Mouse (Mus musculus) neural tube, embryonic 11.5 days (tissue): ENCODE data around the gene Aars2. TPM values are rescaled to one million over a fixed set of nuclear protein-coding genes. Genes with fewer than 3 reads are reported as not detected.

Experiments used
- ATAC-seq: fragments of 200-750 bp; cut with Nextera tagmentation; 2 replicates; pipeline ENCODE4 v1.8.0; 2017; ENCODE audit warnings: moderate number of reproducible peaks, mild to moderate bottlenecking, moderate TSS enrichment, moderate library complexity; ENCODE audit not compliant: insufficient read depth, low FRiP score, low TSS enrichment
- DNase-seq: peaks from one replicate; pipeline ENCODE4 v3.0.0-alpha.2; 2015; ENCODE audit warnings: low spot score
- H3K27ac ChIP-seq: fragments of 300-500 bp; sonication (generic); 2 replicates; pipeline ENCODE4 v1.5.1; 2014; ENCODE audit warnings: low read depth, mild to moderate bottlenecking, low read length
- H3K27me3 ChIP-seq: fragments of 300-500 bp; sonication (generic); 2 replicates; pipeline ENCODE4 v1.6.1; 2014; ENCODE audit warnings: mild to moderate bottlenecking, low read length, mixed read lengths; ENCODE audit not compliant: control insufficient read depth, insufficient read depth
- H3K36me3 ChIP-seq: fragments of 300-500 bp; sonication (generic); 2 replicates; pipeline ENCODE4 v1.6.1; 2014; ENCODE audit warnings: mild to moderate bottlenecking, low read length, moderate library complexity, mixed read lengths; ENCODE audit not compliant: control insufficient read depth, insufficient read depth
- H3K4me1 ChIP-seq: fragments of 300-500 bp; sonication (generic); 2 replicates; pipeline ENCODE4 v1.6.1; 2014; ENCODE audit warnings: low read length, mixed read lengths; ENCODE audit not compliant: control insufficient read depth, insufficient read depth
- H3K4me2 ChIP-seq: fragments of 300-500 bp; sonication (generic); 2 replicates; pipeline ENCODE4 v1.6.1; 2014; ENCODE audit warnings: low read depth, mild to moderate bottlenecking, moderate library complexity
- H3K4me3 ChIP-seq: fragments of 300-500 bp; sonication (generic); 2 replicates; pipeline ENCODE4 v1.5.1; 2014; ENCODE audit warnings: low read depth, low read length
- H3K9ac ChIP-seq: fragments of 300-500 bp; sonication (generic); 2 replicates; pipeline ENCODE4 v1.6.1; 2014; ENCODE audit warnings: mild to moderate bottlenecking, low read length
- H3K9me3 ChIP-seq: fragments of 300-500 bp; sonication (generic); 2 replicates; pipeline ENCODE4 v1.6.1; 2016; ENCODE audit warnings: low read length; ENCODE audit not compliant: control insufficient read depth
- WGBS: fragments of 180-500 bp; shearing (Covaris S2); extraction: QIAGEN DNeasy Blood & Tissue Kit; methylation state at CpG from one replicate; pipeline ENCODE4 v1.1.7; 2014; 5-methylcytosine and 5-hydroxymethylcytosine counted together
- polyA plus RNA-seq: library from polyadenylated mRNA; unstranded; fragments of >200 nt; fragmentation: Nextera tagmentation; extraction: Ambion mirVana; gene quantifications from 2 replicates; pipeline ENCODE4 v1.2.1, GENCODE M21; 2014

Aars2 gene
- polyA plus RNA-seq, 1 experiment from 2014 or later, result 18.6 TPM

- peak; percentile 63 for ATAC-seq
- Histone ChIP-seq H3K9ac (peak overlapping the region; percentile 94), H3K27me3 (peaks cover 44% of the 10 kb centered on the region), H3K9me3 (no peaks in the 10 kb centered on the region), H3K4me1 (peaks cover 14% of the 10 kb centered on the region), H3K4me3 (peak overlapping the region; percentile 80), H3K27ac (peak overlapping the region; percentile 83), H3K36me3 (0 out of 2 replicates have a peak, but pooled peaks cover 2% of the 10 kb centered on the region), H3K4me2 (peak overlapping the region; percentile 87)
- DNase-seq, result peak; percentile 62
- 3% methylated on average over 45 of the region's 68 CpGs for WGBS
These were observed 42.2 kb downstream of the Aars2 start for GRCm38 (mm10) chr17:45548541-45549512.

DNA sequence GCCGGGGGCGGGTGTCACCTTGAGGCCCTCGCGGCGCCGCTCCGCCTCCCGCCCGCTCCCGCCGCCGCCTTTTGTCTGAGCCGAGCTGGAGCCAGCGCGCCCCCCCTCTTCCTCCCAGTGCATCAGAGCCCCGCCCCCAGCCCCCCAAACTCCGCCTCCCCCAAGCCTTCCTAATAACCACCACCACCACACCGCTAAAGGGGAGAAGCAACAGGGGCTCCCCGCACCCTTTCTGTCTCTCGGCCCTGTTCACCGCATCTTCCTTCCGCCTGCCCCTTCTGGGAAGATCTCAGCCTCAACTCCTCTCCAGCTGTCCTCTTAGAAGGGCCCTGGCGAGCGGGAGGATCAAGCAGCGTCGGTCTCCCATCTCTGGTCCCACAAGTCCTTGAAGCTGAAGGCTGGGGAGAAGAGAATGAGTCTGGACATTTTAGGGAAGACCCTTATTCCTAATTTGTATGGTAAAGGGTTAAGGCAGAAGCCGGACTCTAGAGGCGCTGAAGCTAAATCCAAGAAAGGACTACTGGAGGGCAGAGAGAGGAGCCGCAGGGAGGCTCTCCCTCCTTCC is 43.1 kb downstream of the Aars2 start, which contains the start of gene Tmem151b:
Gene Tmem151b, minus strand, starts transcription at position 61 of the 565 bp plus-strand sequence.
- Histone ChIP-seq H3K36me3 (no peaks in the 10 kb centered on the region), H3K9me3 (no peaks in the 10 kb centered on the region), H3K4me2 (peak within 1 kb of the TSS; percentile 87), H3K27me3 (peaks cover 35% of the 10 kb centered on the region), H3K27ac (peak within 1 kb of the TSS; percentile 83), H3K4me1 (peaks cover 6% of the 10 kb centered on the region), H3K9ac (peak within 1 kb of the TSS; percentile 94), H3K4me3 (peak within 1 kb of the TSS; percentile 80)
- 1% methylated on average over 12 of the region's 29 CpGs for WGBS
- DNase-seq, result peak; percentile 73
- ATAC-seq, result 0 out of 2 replicates have a peak, but pooled peaks have one; percentile 42

DNA sequence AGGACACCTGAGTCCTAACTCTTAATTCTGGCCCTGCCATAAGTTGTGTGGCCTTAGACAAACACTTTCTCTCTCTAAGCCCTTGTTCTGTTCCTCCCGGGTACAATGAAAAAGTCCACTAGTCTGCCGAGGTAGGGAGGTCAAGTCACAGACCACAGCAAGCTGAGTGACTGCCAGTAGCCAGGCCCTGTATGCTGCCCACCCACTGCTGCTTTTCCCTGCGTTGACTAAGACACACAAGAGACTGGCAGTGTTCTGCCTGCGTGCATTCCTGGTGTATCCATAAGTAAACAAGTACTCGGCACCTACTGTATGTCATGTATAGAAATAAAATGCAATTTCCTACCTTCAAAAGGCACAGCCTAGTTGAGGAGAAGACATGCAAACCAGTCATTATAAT is 43.6 kb downstream of the Aars2 start:
- Histone ChIP-seq H3K27me3 (peaks cover 30% of the 10 kb centered on the region), H3K27ac (no peak overlapping the region)

GRCm38 (mm10) chr17:45551249-45551796 is 44.7 kb downstream of the Aars2 start:
- DNase-seq (no peak), ATAC-seq (no peak)
- Histone ChIP-seq H3K4me2 (no peak overlapping the region), H3K27ac (no peak overlapping the region), H3K27me3 (peaks cover 19% of the 10 kb centered on the region), H3K36me3 (no peaks in the 10 kb centered on the region), H3K9me3 (no peaks in the 10 kb centered on the region), H3K4me3 (no peak overlapping the region), H3K9ac (no peak overlapping the region), H3K4me1 (peaks cover 8% of the 10 kb centered on the region)
- WGBS, result 28% methylated on average over 7 of the region's 7 CpGs

More for the DNA sequence above, 43.6 kb downstream of the Aars2 start:
- H3K4me3 ChIP-seq, result peak overlapping the region; percentile 80
- no peak overlapping the region for H3K9ac ChIP-seq
- DNase-seq (no peak), ATAC-seq (no peak)
- H3K4me1 ChIP-seq, result peaks cover 4% of the 10 kb centered on the region; the same call in 1 of the 2 replicates
- 31% methylated on average over 5 of the region's 5 CpGs for WGBS
- no peaks in the 10 kb centered on the region for H3K9me3 ChIP-seq
- H3K4me2 ChIP-seq, result peak overlapping the region; percentile 87
- no peaks in the 10 kb centered on the region for H3K36me3 ChIP-seq

- peaks cover 9% of the 10 kb centered on the region for H3K4me1 ChIP-seq
- H3K9ac ChIP-seq, result no peak overlapping the region
- WGBS, result 6% methylated on average over 8 of the region's 8 CpGs
- ATAC-seq, result peak; percentile 14; the same call in 1 of the 2 replicates
- 0 out of 2 replicates have a peak overlapping the region, but pooled peaks have one; percentile 1 for H3K4me3 ChIP-seq
- no peak overlapping the region for H3K27ac ChIP-seq
- no peaks in the 10 kb centered on the region for H3K9me3 ChIP-seq
- no peak overlapping the region for H3K4me2 ChIP-seq
- peak; percentile 80 for DNase-seq
- H3K27me3 ChIP-seq, result peaks cover 19% of the 10 kb centered on the region
- no peaks in the 10 kb centered on the region for H3K36me3 ChIP-seq
These were observed 45.3 kb downstream of the Aars2 start for GRCm38 (mm10) chr17:45551816-45552451.

GRCm38 (mm10) chr17:45553065-45553464 is 46.4 kb downstream of the Aars2 start:
- Histone ChIP-seq H3K9ac (no peak overlapping the region), H3K4me1 (peaks cover 9% of the 10 kb centered on the region), H3K27ac (no peak overlapping the region), H3K4me3 (no peak overlapping the region), H3K27me3 (peaks cover 10% of the 10 kb centered on the region), H3K4me2 (no peak overlapping the region), H3K9me3 (no peaks in the 10 kb centered on the region), H3K36me3 (no peaks in the 10 kb centered on the region)
- WGBS, result 91% methylated on average over 3 of the region's 3 CpGs
- ATAC-seq (no peak), DNase-seq (no peak)

DNA sequence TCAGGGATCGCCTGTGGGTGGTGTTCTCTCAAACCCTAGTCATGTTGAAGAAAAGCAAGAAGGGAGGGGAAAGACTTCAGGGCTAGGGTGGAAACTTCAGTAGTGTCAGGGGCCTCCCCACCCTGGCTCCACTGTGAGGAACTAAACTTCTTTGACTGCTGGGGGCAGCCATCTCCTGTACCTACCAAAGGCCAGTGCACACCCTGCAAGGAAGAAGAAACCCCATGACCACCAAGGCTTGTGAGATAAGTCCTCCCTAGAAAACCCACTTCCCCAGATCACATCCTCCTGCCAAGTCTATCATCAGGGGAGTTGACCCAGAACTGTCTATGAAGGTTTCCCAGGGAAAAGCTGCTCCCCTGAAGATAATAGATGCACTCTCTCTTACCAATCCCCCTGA is 47.8 kb downstream of the Aars2 start:
- ATAC-seq (no peak), DNase-seq (no peak)
- H3K4me2 ChIP-seq, result no peak overlapping the region
- H3K9me3 ChIP-seq, result no peaks in the 10 kb centered on the region
- H3K9ac ChIP-seq, result no peak overlapping the region
- peaks cover 9% of the 10 kb centered on the region for H3K4me1 ChIP-seq
- no peak overlapping the region for H3K4me3 ChIP-seq
- H3K36me3 ChIP-seq, result no peaks in the 10 kb centered on the region
- H3K27me3 ChIP-seq, result peaks cover 7% of the 10 kb centered on the region
- 59% methylated on average over 1 of the region's 1 CpGs for WGBS
- H3K27ac ChIP-seq, result no peak overlapping the region

DNA sequence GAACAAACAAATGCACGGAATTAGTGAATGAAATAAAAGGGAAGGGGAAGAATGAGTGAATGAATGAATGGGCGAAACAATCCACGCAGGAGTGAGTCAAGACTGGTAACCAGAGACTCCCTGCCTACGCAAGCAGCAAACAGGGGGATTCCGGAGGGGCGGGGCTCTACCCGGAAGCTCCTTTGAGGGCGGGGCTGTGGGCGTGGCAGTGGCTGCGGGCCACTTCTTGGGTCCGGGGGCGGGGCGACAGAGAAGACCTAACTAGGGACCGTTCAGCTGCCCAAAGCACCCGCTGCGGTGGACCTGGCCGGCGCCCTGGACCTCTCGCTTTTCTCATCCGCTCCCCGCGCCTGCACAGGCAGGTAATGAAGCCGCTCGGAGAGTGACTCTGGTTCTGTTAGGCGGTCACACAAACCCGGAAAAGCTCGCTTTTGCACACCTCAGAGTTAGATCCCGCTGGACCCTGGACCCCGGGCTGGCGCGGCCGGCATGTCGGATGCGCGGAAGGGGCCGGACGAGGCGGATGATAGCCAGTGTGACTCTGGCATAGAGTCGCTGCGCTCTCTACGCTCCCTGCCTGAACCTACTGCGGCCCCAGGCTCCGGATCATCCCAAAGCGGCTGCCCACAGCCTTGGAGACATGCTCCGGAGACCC is 48.9 kb downstream of the Aars2 start, which contains the start of gene Nfkbie:
Gene Nfkbie, plus strand, starts transcription at position 252 of the 655 bp plus-strand sequence.
- Histone ChIP-seq H3K4me3 (peak within 1 kb of the TSS; percentile 46), H3K4me1 (peaks cover 5% of the 10 kb centered on the region; the same call in 1 of the 2 replicates), H3K27me3 (peaks cover 7% of the 10 kb centered on the region), H3K36me3 (no peaks in the 10 kb centered on the region), H3K9me3 (no peaks in the 10 kb centered on the region), H3K9ac (peak within 1 kb of the TSS; percentile 68), H3K4me2 (peak within 1 kb of the TSS; percentile 88), H3K27ac (no peak within 1 kb of the TSS)
- DNase-seq (peak; percentile 95), ATAC-seq (peak; percentile 80)
- under 1% methylated on average over 45 of the region's 45 CpGs for WGBS
